Mouse (Mus musculus) heart, adult 2 months (tissue): Measurements from ENCODE around the gene Rnd2.

Source experiments
- CTCF ChIP-seq: fragments of 200-600 bp; IDR thresholded peaks from 2 replicates; pipeline ENCODE4 v1.8.1; 2022; ENCODE audit warnings: antibody characterized with exemption, mild to moderate bottlenecking, moderate library complexity
- POLR2A ChIP-seq: fragments of 200-500 bp; IDR thresholded peaks from 2 replicates; pipeline ENCODE4 v1.6.1; 2011; ENCODE audit warnings: mild to moderate bottlenecking, low read depth, low read length, control low read depth; ENCODE audit not compliant: insufficient read depth

GRCm38 (mm10) chr11:101472336-101472735 lies 7.5 kb downstream of the Rnd2 start:
- TF ChIP-seq CTCF (no peak), POLR2A (no peak)
